Mouse (Mus musculus) bone marrow macrophage, adult 2 months (primary cell): Measurements from ENCODE around the gene Fndc5. TPM values are rescaled to one million over a fixed set of nuclear protein-coding genes. Genes with fewer than 3 reads are reported as not detected.

ENCODE experiments used
- H3K27ac ChIP-seq: 2 replicates; pipeline ENCODE4 v1.5.1; 2012; ENCODE audit warnings: low read depth, low read length; ENCODE audit not compliant: insufficient read depth
- H3K4me1 ChIP-seq: 2 replicates; pipeline ENCODE4 v1.6.1; 2012; ENCODE audit warnings: low read length; ENCODE audit not compliant: control insufficient read depth, insufficient read depth
- H3K4me3 ChIP-seq: 2 replicates; pipeline ENCODE4 v1.5.1; 2012; ENCODE audit warnings: mild to moderate bottlenecking, low read length, moderate library complexity; ENCODE audit not compliant: insufficient read depth
- CTCF ChIP-seq: IDR thresholded peaks from 2 replicates; pipeline ENCODE4 v1.5.1; 2012; ENCODE audit warnings: low read depth, mild to moderate bottlenecking, low read length, moderate library complexity
- POLR2A ChIP-seq: IDR thresholded peaks from 2 replicates; pipeline ENCODE4 v1.6.1; 2012; ENCODE audit warnings: mild to moderate bottlenecking, low read depth, low read length, borderline replicate concordance
- polyA plus RNA-seq: library from polyadenylated mRNA; stranded (reverse); fragments of >200 nt; gene quantifications from 2 replicates; pipeline ENCODE4 v1.2.4, GENCODE M21; 2012; ENCODE audit not compliant: missing spikeins, insufficient read depth, insufficient read length

The Fndc5 gene
- polyA plus RNA-seq, 1 experiment = not detected

GRCm38 (mm10) chr4:129145411-129145810 lies 8.6 kb downstream of the Fndc5 start:
- Histone ChIP-seq H3K27ac (no peak overlapping the region), H3K4me1 (peaks cover 26% of the 10 kb centered on the region), H3K4me3 (no peak overlapping the region)
- no peak for TF ChIP-seq CTCF
- no peak for TF ChIP-seq POLR2A

DNA sequence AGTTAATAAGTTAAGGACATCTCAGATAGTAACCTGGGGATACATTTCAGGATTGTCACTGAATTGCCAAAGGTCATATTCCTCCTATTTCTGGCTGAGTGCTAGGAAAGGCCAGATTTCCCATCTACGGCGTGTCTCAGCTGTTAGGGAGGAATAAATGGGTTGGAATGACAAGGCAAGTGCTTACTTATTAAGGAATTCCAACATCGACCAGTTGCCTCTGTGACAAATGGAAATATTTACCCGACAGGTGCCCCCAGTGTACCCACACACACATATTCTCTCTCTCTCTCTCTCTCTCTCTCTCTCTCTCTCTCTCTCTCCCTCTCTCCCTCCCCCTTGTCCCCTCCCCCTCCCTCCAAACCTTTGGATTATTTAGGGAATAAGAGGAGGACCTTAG lies 9.1 kb downstream of the Fndc5 start:
- Histone ChIP-seq H3K4me3 (no peak overlapping the region), H3K4me1 (peaks cover 26% of the 10 kb centered on the region), H3K27ac (no peak overlapping the region)
- TF ChIP-seq POLR2A (no peak), CTCF (no peak)

- Histone ChIP-seq H3K4me3 (no peak overlapping the region), H3K27ac (no peak overlapping the region), H3K4me1 (peaks cover 26% of the 10 kb centered on the region)
- TF ChIP-seq CTCF (no peak), POLR2A (no peak)
These were observed 9.6 kb downstream of the Fndc5 start for GRCm38 (mm10) chr4:129146392-129146791.

GRCm38 (mm10) chr4:129147552-129148103 lies 10.8 kb downstream of the Fndc5 start:
- Histone ChIP-seq H3K27ac (no peak overlapping the region), H3K4me3 (no peak overlapping the region), H3K4me1 (peaks cover 20% of the 10 kb centered on the region)
- no peak for TF ChIP-seq CTCF
- TF ChIP-seq POLR2A = no peak

DNA sequence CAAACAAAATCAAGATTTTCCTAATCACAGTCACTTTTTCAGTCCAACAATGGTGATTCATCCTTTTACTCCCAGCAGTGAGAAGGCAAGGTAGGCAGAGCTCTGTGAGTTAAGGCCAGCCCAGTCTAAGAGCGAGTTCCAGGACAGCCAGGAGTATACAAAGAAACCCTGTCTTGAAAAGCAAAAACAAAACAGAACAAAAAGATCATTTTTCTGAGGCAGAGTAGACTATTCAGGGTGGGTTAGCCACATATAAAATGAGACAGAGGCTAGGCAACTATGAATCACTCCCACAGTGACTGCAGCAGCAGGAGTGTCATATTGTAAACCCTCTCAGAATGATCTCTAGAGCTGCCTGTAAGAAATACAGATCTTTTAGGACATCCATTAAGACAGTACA lies 12.5 kb downstream of the Fndc5 start:
- Histone ChIP-seq H3K27ac (no peak overlapping the region), H3K4me3 (no peak overlapping the region), H3K4me1 (peaks cover 7% of the 10 kb centered on the region; the same call in 1 of the 2 replicates)
- TF ChIP-seq POLR2A = no peak

DNA sequence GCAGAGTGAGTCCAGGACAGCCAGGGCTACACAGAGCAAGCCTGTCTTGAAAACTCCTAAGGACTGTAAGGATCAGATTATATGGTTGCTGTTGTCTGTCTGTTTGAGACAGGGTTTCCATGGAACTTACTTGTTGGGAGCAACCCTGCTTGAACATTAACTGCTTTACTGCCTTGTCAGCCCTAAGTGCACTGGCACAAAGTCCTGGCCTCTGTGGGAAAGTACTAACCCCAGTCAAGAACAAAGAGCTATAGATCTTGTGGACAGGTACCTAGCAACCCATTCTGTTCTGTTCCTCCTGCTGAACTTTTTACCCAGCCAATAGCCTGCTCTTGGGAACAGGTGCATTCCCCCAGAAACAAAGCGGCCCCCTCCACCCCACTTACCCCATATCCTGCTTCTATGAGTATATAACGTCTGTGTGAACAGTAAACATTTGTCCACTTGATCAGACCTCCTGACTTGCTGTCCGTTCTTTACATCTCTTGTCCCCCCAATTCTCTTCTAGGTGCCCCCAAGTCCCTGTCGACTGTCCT lies 14.5 kb downstream of the Fndc5 start:
- no peak overlapping the region for H3K27ac ChIP-seq
- TF ChIP-seq CTCF (no peak), POLR2A (no peak)
- peaks cover 4% of the 10 kb centered on the region; the same call in 1 of the 2 replicates for H3K4me1 ChIP-seq
- H3K4me3 ChIP-seq = no peak overlapping the region

GRCm38 (mm10) chr4:129157541-129157940 lies 20.7 kb downstream of the Fndc5 start:
- no peak for TF ChIP-seq POLR2A
- no peak for TF ChIP-seq CTCF
- no peak overlapping the region for H3K4me3 ChIP-seq
- no peak overlapping the region for H3K27ac ChIP-seq
- no peaks in the 10 kb centered on the region for H3K4me1 ChIP-seq

DNA sequence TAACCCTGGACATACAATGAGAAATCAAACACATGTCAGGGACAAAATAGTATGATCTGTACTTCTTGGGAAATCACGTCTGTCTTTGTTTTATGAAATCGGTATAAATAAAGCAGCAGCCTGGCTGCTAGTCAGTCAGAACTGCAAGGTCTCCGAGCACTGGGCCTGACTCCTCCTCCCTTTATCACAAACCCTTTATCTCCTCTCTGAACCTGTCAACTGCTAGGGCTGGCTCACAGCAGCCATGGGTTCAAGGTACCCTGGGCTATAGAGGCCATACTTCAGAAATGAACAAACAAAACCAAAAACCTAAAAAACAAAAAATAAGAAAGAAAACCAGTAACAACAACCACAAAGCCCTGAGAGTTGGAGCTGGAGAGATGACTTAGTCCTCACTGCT lies 21.8 kb downstream of the Fndc5 start:
- H3K27ac ChIP-seq = no peak overlapping the region
- TF ChIP-seq POLR2A (no peak), CTCF (no peak)

GRCm38 (mm10) chr4:129161076-129161475 lies 24.3 kb downstream of the Fndc5 start:
- TF ChIP-seq CTCF (no peak), POLR2A (no peak)
- Histone ChIP-seq H3K4me1 (no peaks in the 10 kb centered on the region), H3K27ac (no peak overlapping the region), H3K4me3 (no peak overlapping the region)

More for the DNA sequence above, 21.8 kb downstream of the Fndc5 start:
- no peaks in the 10 kb centered on the region for H3K4me1 ChIP-seq
- no peak overlapping the region for H3K4me3 ChIP-seq

DNA sequence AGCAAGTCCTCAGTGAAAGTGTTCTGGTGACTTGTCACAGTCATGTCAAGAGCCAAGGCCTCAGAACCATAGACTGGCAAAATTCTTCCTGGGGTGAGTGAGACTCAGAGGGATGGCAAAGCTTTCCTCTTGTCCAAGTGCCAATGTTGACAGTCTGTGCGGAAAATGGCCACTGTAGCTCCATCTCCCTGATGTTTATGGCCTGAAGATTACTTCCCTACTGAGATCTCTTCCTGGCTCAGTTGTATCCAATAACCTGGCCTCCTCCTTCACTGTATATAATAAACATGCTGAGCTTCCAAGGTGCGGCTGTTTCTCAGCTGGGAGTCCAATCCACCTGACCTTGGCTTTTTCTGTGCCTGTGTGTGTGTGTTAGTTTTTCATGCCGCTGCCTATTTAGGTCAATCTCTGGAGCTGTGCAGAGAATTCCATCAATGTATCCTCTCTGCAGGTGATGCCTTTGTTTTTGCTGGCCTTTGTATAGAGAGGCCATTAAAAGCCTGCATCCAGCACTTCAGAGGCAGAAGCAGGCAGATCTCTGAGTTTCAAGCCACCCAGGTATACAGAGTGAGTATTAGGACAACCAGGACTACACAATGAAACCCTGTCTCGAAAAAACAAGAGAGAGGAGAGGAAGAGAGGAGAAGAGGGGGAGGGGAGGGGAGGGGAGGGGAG lies 24.9 kb downstream of the Fndc5 start:
- TF ChIP-seq CTCF (no peak), POLR2A (no peak)
- Histone ChIP-seq H3K27ac (no peak overlapping the region), H3K4me3 (no peak overlapping the region), H3K4me1 (no peaks in the 10 kb centered on the region)

DNA sequence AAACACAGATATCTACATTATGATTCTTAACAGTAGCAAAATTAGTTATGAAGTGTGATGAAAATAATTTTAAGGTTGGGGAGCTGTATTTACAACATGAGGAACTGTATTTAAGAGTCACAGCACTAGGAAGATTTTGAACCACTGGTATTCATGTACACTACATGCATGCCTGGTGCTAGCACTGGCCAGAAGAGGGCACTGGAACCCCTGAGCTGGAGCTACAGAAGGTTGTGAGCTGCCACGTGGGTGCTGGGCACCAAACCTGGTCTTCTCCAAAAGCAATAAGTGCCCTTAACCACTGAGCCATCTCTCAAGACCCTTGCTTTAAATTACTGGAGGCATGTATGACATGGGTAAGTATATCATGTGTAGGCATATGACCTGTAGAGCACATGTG lies 35.7 kb downstream of the Fndc5 start:
- H3K4me1 ChIP-seq = no peaks in the 10 kb centered on the region
- H3K4me3 ChIP-seq = no peak overlapping the region
- no peak overlapping the region for H3K27ac ChIP-seq
- TF ChIP-seq CTCF = no peak
- TF ChIP-seq POLR2A = no peak
